Mouse (Mus musculus) kidney, postnatal 0 days (tissue): ENCODE data around the gene Edar. TPM values are rescaled to one million over a fixed set of nuclear protein-coding genes. Genes with fewer than 3 reads are reported as not detected.

ENCODE experiments used
- ATAC-seq: fragments of 200-750 bp; cut with Nextera tagmentation; replicated peaks from 2 replicates; pipeline ENCODE4 v1.8.0; 2017; ENCODE audit warnings: low read depth, moderate number of reproducible peaks, moderate TSS enrichment, moderate library complexity; ENCODE audit not compliant: low FRiP score
- DNase-seq: peaks from one replicate; pipeline ENCODE4 v3.0.0-alpha.2; 2016; ENCODE audit warnings: low spot score
- H3K27ac ChIP-seq: fragments of 300-500 bp; sonication (generic); 2 replicates; pipeline ENCODE4 v1.5.1; 2014; ENCODE audit warnings: mild to moderate bottlenecking
- H3K27me3 ChIP-seq: fragments of 300-500 bp; sonication (generic); 2 replicates; pipeline ENCODE4 v1.6.1; 2014; ENCODE audit warnings: low read length, mixed read lengths; ENCODE audit not compliant: insufficient read depth
- H3K36me3 ChIP-seq: fragments of 300-500 bp; sonication (generic); 2 replicates; pipeline ENCODE4 v1.6.1; 2014; ENCODE audit warnings: low read length, mixed read lengths; ENCODE audit not compliant: insufficient read depth
- H3K4me1 ChIP-seq: fragments of 300-500 bp; sonication (generic); replicated peaks from 2 replicates; pipeline ENCODE4 v1.6.1; 2014; ENCODE audit warnings: antibody characterized with exemption, low read length, mixed read lengths; ENCODE audit not compliant: insufficient read depth
- H3K4me2 ChIP-seq: fragments of 300-500 bp; sonication (generic); 2 replicates; pipeline ENCODE4 v1.6.1; 2014; ENCODE audit warnings: mild to moderate bottlenecking, low read length, moderate library complexity, mixed read lengths
- H3K4me3 ChIP-seq: fragments of 300-500 bp; sonication (generic); replicated peaks from 2 replicates; pipeline ENCODE4 v1.5.1; 2014; ENCODE audit warnings: low read depth, low read length
- H3K9ac ChIP-seq: fragments of 300-500 bp; sonication (generic); 2 replicates; pipeline ENCODE4 v1.6.1; 2014; ENCODE audit warnings: low read depth, low read length
- H3K9me3 ChIP-seq: fragments of 300-500 bp; sonication (generic); replicated peaks from 2 replicates; pipeline ENCODE4 v1.6.1; 2016; ENCODE audit warnings: low read length, inconsistent platforms, mixed read lengths
- CTCF ChIP-seq: IDR thresholded peaks from 2 replicates; pipeline ENCODE4 v1.5.1; 2016; ENCODE audit warnings: antibody characterized with exemption, low read depth, mild to moderate bottlenecking, moderate library complexity
- WGBS: fragments of 180-500 bp; shearing (Covaris S2); extraction: QIAGEN DNeasy Blood & Tissue Kit; methylation state at CpG from one replicate; pipeline ENCODE4 v1.1.7; 2014; 5-methylcytosine and 5-hydroxymethylcytosine counted together
- polyA plus RNA-seq: library from polyadenylated mRNA; unstranded; fragments of >200 nt; fragmentation: Nextera tagmentation; extraction: Ambion mirVana; gene quantifications from 2 replicates; pipeline ENCODE4 v1.2.1, GENCODE M21; 2015

The Edar gene
- polyA plus RNA-seq, 1 experiment from 2014 or later = 0.51 TPM

DNA sequence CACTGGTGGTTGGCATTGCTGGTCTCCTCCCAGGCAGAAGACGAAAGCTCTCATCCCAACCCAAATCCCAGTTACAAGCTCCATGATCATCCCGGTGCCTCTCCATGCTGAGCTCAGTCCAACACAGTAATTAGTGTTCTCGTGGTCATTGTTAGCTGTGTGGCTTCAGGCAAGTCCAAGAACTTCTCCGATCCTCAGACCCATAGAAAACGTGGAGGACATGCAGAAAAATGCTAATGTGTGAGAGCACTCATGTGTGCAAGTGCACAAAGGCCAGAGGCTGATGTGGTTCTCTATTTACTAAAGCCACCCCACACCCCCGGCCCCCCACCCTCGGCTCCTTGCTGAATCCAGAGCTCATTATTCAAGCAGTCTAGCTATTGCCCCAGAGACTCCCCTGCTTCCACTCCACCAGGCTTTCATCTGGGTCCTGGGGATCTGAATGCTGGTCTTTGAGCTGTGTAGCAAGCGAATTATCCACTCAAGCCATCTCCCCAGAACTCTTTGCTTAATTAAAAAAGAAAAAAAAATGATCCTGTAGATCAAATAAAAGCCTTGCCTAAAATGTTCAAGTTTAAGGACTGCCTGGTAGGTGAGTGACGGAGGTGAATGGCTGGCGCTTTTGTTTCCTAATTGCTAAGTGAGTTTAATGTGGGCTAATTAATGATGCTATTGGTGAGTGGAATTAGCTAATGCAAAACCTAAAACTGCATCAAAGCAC lies 2.7 kb downstream of the Edar start:
- TF ChIP-seq CTCF = no peak
- 55% methylated on average over 10 of the region's 10 CpGs for WGBS
- Histone ChIP-seq H3K4me2 (peak overlapping the region; percentile 35; the same call in 1 of the 2 replicates), H3K27ac (no peak overlapping the region), H3K4me1 (no peaks in the 10 kb centered on the region), H3K4me3 (no peak overlapping the region), H3K9me3 (no peaks in the 10 kb centered on the region), H3K27me3 (no peaks in the 10 kb centered on the region), H3K9ac (no peak overlapping the region), H3K36me3 (no peaks in the 10 kb centered on the region)
- ATAC-seq (peak; percentile 51; the same call in 1 of the 2 replicates), DNase-seq (no peak)

GRCm38 (mm10) chr10:58663868-58664267 lies 11.6 kb downstream of the Edar start:
- H3K27me3 ChIP-seq = no peaks in the 10 kb centered on the region
- no peak overlapping the region for H3K4me2 ChIP-seq
- H3K36me3 ChIP-seq = no peaks in the 10 kb centered on the region
- no peak for ATAC-seq
- no peaks in the 10 kb centered on the region for H3K9me3 ChIP-seq
- 87% methylated on average over 5 of the region's 5 CpGs for WGBS
- no peak for DNase-seq
- no peak overlapping the region for H3K9ac ChIP-seq
- no peak overlapping the region for H3K27ac ChIP-seq
- no peaks in the 10 kb centered on the region for H3K4me1 ChIP-seq
- TF ChIP-seq CTCF = no peak
- no peak overlapping the region for H3K4me3 ChIP-seq

DNA sequence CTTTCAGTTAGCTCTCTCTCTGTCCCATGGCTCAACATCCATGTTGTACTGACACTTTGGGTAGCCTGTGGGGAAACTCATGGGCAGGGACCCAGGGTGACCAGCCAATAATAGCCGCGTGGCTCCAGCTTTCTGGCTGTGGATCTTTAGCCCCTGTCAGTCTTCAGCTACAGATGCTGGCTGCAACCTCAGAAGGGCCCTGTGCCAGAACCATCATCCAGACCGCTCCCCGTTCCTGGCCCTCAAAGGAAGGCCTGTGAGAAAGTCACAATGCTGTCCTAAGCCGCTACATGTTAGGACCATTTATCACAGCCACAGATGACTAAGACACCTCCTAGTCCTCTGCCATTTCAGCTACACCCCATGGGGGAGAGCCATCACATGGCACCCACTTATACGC lies 12.0 kb downstream of the Edar start:
- H3K36me3 ChIP-seq = no peaks in the 10 kb centered on the region
- no peaks in the 10 kb centered on the region for H3K9me3 ChIP-seq
- no peak overlapping the region for H3K27ac ChIP-seq
- no peak overlapping the region for H3K4me3 ChIP-seq
- 83% methylated on average over 6 of the region's 6 CpGs for WGBS
- no peak for TF ChIP-seq CTCF
- DNase-seq (no peak), ATAC-seq (no peak)
- H3K9ac ChIP-seq = no peak overlapping the region
- H3K4me2 ChIP-seq = no peak overlapping the region
- H3K27me3 ChIP-seq = no peaks in the 10 kb centered on the region
- no peaks in the 10 kb centered on the region for H3K4me1 ChIP-seq

DNA sequence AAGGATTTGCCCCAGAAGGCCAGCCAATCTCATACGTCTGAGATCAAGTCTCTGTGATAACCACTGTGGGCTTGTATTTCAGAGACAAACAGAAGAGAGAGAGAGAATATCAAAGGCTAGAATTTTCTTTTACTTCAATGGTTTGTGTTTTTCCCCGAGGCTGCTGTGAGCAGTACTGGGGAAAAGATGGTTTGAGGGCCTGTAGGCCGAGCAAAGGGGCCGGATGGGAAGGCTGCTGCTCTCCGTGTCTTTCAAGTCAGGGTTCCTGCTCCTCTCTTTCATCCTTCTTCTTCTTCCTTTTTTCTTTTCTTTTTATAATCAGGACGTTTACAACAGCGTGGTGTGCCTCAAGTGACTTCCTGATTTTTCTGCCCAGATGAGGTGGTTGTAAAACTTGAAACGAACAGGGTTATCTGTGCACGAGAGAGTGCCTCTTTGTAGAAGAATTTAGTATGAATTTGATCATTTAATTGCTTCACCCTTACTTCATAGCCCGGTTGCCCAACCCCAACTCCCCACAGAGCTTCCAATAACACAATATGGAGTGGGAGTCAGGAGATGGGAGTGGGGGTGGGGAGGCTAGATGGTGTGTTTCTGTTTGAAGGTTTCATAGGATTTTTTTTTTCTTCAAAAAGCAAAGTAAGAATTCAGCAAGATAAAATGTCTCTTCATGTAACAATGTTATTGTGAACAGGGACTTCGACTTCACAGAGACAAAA lies 16.0 kb downstream of the Edar start:
- DNase-seq (no peak), ATAC-seq (no peak)
- H3K4me2 ChIP-seq = no peak overlapping the region
- H3K4me1 ChIP-seq = no peaks in the 10 kb centered on the region
- no peak overlapping the region for H3K27ac ChIP-seq
- WGBS = 37% methylated on average over 11 of the region's 11 CpGs
- H3K4me3 ChIP-seq = no peak overlapping the region
- no peak overlapping the region for H3K9ac ChIP-seq
- H3K9me3 ChIP-seq = no peaks in the 10 kb centered on the region
- TF ChIP-seq CTCF = no peak
- H3K36me3 ChIP-seq = no peaks in the 10 kb centered on the region
- H3K27me3 ChIP-seq = no peaks in the 10 kb centered on the region

DNA sequence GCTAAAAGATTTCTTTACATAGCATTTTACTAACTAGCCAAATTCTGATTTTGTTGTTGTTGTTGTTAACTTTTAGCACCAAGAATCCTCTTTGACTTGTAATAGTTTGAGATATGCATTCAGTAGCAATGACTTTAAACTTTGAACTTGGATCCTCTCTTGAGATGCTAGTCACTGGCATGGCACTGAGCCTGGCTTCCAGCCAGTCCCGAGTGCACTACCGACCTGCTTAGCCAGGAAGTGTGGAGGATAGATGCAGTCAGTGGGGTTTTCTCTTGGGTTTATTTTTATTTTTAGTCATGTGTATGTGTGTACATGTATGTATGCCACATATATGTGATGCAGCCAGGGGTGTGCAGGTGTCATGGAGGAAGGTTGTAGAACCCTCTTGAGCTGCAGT lies 17.7 kb downstream of the Edar start:
- DNase-seq = no peak
- no peak for ATAC-seq
- WGBS = 46% methylated on average over 2 of the region's 2 CpGs
- no peak overlapping the region for H3K4me3 ChIP-seq
- H3K36me3 ChIP-seq = no peaks in the 10 kb centered on the region
- TF ChIP-seq CTCF = no peak
- no peak overlapping the region for H3K4me2 ChIP-seq
- H3K4me1 ChIP-seq = 0 out of 2 replicates have a peak, but pooled peaks cover 2% of the 10 kb centered on the region
- no peak overlapping the region for H3K9ac ChIP-seq
- H3K27ac ChIP-seq = no peak overlapping the region
- H3K27me3 ChIP-seq = no peaks in the 10 kb centered on the region
- H3K9me3 ChIP-seq = no peaks in the 10 kb centered on the region

DNA sequence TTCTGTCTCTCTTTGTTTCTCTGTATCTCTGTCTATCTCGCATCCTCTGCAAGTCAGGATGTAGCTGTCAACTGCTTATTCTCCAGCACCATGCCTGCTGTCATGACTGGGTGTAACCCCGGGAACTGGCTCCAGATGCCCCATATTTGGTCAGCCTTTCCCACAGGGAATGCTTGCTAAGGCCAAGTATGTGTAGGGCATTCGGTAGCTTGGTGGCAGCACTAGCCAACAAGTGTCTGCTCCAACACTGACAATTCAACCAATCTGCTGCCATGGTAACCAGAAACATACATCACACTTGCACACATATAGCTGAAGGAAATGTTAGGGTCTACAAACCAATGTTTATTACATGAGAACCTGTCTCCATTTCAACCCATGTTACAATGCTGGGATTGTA lies 21.8 kb downstream of the Edar start:
- no peak for DNase-seq
- Histone ChIP-seq H3K27me3 (no peaks in the 10 kb centered on the region), H3K27ac (no peak overlapping the region), H3K4me2 (no peak overlapping the region), H3K36me3 (no peaks in the 10 kb centered on the region), H3K4me3 (no peak overlapping the region), H3K4me1 (peaks cover 15% of the 10 kb centered on the region; the same call in 1 of the 2 replicates), H3K9ac (no peak overlapping the region), H3K9me3 (no peaks in the 10 kb centered on the region)
- no peak for TF ChIP-seq CTCF
- ATAC-seq = no peak
- 86% methylated on average over 3 of the region's 3 CpGs for WGBS
